Mouse (Mus musculus): ENCODE results near the gene Btbd9. TPM values are rescaled to one million over a fixed set of nuclear protein-coding genes. Genes with fewer than 3 reads are reported as not detected.
"Not testable (repeated sequence)": the region's sequence is repeated elsewhere in the genome, so short reads cannot be mapped to it uniquely, and the experiment has no call there.

Btbd9 gene
- total and polyA plus RNA-seq, 3 experiments = 24.7 to 33.8 TPM; not detected in 1

DNA sequence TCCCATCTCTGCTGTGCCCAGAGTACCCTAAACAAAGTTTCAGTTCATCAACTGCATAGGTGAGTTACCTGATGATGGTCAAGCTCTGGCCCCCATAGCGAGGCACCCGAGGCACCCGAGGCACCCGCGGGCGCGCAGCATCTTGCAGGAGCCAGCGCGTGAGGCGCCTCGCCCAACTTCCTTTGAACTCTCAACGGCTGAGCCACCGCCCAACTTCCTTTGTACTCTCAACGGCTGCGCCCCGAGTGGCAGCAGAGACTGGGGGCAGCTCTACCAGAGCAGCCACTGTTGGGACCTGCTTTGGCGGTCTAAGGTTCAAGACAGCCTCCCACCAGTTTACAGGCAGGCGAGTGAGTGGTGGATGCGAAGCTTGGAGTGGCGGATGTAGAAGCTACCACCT, 47.8 kb upstream of the Btbd9 start, which contains the start of gene Dnah8:
Gene Dnah8, plus strand, starts transcription at position 223 of the 400 bp plus-strand sequence.
- DNase-seq (ENCODE audit: low read depth, low spot score); H3K4me1 ChIP-seq (ENCODE audit: control insufficient read depth in 1 of 2, insufficient read depth in 2 of 2, low read length in 2 of 2); H3K9me3 ChIP-seq (replicated peaks; ENCODE audit: insufficient read depth, low read length); H3K79me2 ChIP-seq (ENCODE audit: control insufficient read depth, insufficient read depth, low read length, poor library complexity); H3K27me3 ChIP-seq (ENCODE audit: control insufficient read depth in 1 of 2, insufficient read depth in 2 of 2, low read length in 2 of 2): not testable (repeated sequence)
- Histone ChIP-seq H3K9ac (ENCODE audit: control insufficient read depth, low read depth, low read length, poor library complexity, severe bottlenecking) (peak within 1 kb of the TSS; percentile 43; the same call in 1 of the 2 replicates), H3K36me3 (ENCODE audit: control insufficient read depth in 1 of 2, insufficient read depth in 2 of 2, low read length in 2 of 2) (peaks cover 0 to 12% of the 10 kb centered on the region in 2 experiments; a peak in 2 of 4 replicates), H3K27ac (ENCODE audit: control insufficient read depth, low read depth, low read length) (peak within 1 kb of the TSS; percentile 65), H3K4me3 (ENCODE audit: control insufficient read depth in 1 of 2, insufficient read depth in 1 of 2, low read depth in 2 of 2, low read length in 2 of 2) (peak within 1 kb of the TSS; percentile 18 to 30; a peak in 3 of 4 replicates)

DNA sequence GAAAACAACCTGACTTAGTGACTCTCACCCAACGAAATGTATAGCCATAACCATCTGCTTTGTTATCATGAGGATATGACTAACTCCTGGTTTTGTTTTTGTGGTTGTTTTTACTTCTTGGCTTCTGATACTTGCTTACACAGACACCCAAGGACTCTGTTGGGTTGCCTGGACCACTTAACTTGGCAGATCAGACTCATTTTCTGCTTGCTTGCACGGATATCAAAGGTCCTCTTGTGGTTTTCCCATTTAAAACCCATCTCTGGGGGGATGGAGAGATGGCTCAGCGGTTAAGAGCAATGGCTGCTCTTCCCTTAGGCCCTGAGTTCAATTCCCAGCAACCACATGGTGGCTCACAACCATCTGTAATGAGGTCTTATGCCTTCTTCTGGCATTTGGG, 46.9 kb upstream of the Btbd9 start:
- H3K79me2 ChIP-seq (ENCODE audit: control insufficient read depth, insufficient read depth, low read length, poor library complexity) = no peaks in the 10 kb centered on the region
- H3K9me3 ChIP-seq (replicated peaks; ENCODE audit: insufficient read depth, low read length) = no peaks in the 10 kb centered on the region
- H3K4me1 ChIP-seq (ENCODE audit: control insufficient read depth in 1 of 2, insufficient read depth in 2 of 2, low read length in 2 of 2) = peaks cover 8 to 15% of the 10 kb centered on the region in 2 experiments
- H3K4me3 ChIP-seq (ENCODE audit: control insufficient read depth in 1 of 2, insufficient read depth in 1 of 2, low read depth in 2 of 2, low read length in 2 of 2) = no peak overlapping the region
- no peaks in the 10 kb centered on the region for H3K27me3 ChIP-seq (ENCODE audit: control insufficient read depth in 1 of 2, insufficient read depth in 2 of 2, low read length in 2 of 2)
- no peak overlapping the region for H3K9ac ChIP-seq (ENCODE audit: control insufficient read depth, low read depth, low read length, poor library complexity, severe bottlenecking)
- no peak for TF ChIP-seq SMC3 (IDR thresholded peaks at IDR 0.05; ENCODE audit: low read depth, low read length)
- no peak for TF ChIP-seq SIN3A (IDR thresholded peaks at IDR 0.05; ENCODE audit: low read length)
- TF ChIP-seq MYB (IDR thresholded peaks at IDR 0.05; ENCODE audit: low read depth, low read length) = no peak
- peak; percentile 25; the same call in 1 of the 2 replicates for TF ChIP-seq GATA1 (IDR thresholded peaks at IDR 0.05; ENCODE audit: low read depth, low read length)
- peak; percentile 59; the same call in 1 of the 2 replicates for TF ChIP-seq TBP (IDR thresholded peaks at IDR 0.05; ENCODE audit: low read depth, low read length)
- peak; percentile 32; the same call in 1 of the 2 replicates for TF ChIP-seq RCOR1 (IDR thresholded peaks at IDR 0.05; ENCODE audit: low read depth, low read length)
- peak; percentile 27 to 51; a peak in 3 of 4 replicates for TF ChIP-seq EP300 (IDR thresholded peaks at IDR 0.05; ENCODE audit: low read depth in 1 of 2, low read length in 2 of 2)
- TF ChIP-seq ZC3H11A (IDR thresholded peaks at IDR 0.05; ENCODE audit: low read depth, low read length) = no peak
- TF ChIP-seq ZNF384 (IDR thresholded peaks at IDR 0.05; ENCODE audit: low read depth, low read length) = no peak
- TF ChIP-seq JUND (IDR thresholded peaks at IDR 0.05; ENCODE audit: low read depth, low read length) = no peak
- no peak for TF ChIP-seq KAT2A (conservative IDR thresholded peaks at IDR 0.05; ENCODE audit: low read depth, low read length)
- TF ChIP-seq E2F4 (IDR thresholded peaks at IDR 0.05; ENCODE audit: borderline replicate concordance, low read depth, low read length) = no peak
- no peak for TF ChIP-seq ETS1 (IDR thresholded peaks at IDR 0.05; ENCODE audit: low read depth, low read length)
- TF ChIP-seq NELFE (IDR thresholded peaks at IDR 0.05; ENCODE audit: low read depth, low read length) = no peak
- TF ChIP-seq MYC (IDR thresholded peaks at IDR 0.05; ENCODE audit: low read depth, low read length) = no peak
- no peak for TF ChIP-seq MEF2A (IDR thresholded peaks at IDR 0.05; ENCODE audit: extremely low read depth, insufficient replicate concordance, low read depth, low read length, poor library complexity, severe bottlenecking)
- no peak for TF ChIP-seq BHLHE40 (IDR thresholded peaks at IDR 0.05; ENCODE audit: borderline replicate concordance, low read depth, low read length)
- no peak for TF ChIP-seq POLR2A (IDR thresholded peaks at IDR 0.05; ENCODE audit: control insufficient read depth in 1 of 2, insufficient read depth in 1 of 2, low read depth in 1 of 2, low read length in 2 of 2, poor library complexity in 1 of 2)
- H3K36me3 ChIP-seq (ENCODE audit: control insufficient read depth in 1 of 2, insufficient read depth in 2 of 2, low read length in 2 of 2) = peaks cover 0 to 19% of the 10 kb centered on the region in 2 experiments; a peak in 2 of 4 replicates
- H3K27ac ChIP-seq (ENCODE audit: control insufficient read depth, low read depth, low read length) = peak overlapping the region; percentile 65
- peak; percentile 65 for DNase-seq (ENCODE audit: low read depth, low spot score)

All from MEL (cell line).